Mouse (Mus musculus): ENCODE data around the gene A830018L16Rik.

Gene A830018L16Rik

GRCm38 (mm10) chr1:11650137-11650536, 236.2 kb downstream of the A830018L16Rik start:
- no peak for DNase-seq (ENCODE audit: low read depth, low spot score)

DNA sequence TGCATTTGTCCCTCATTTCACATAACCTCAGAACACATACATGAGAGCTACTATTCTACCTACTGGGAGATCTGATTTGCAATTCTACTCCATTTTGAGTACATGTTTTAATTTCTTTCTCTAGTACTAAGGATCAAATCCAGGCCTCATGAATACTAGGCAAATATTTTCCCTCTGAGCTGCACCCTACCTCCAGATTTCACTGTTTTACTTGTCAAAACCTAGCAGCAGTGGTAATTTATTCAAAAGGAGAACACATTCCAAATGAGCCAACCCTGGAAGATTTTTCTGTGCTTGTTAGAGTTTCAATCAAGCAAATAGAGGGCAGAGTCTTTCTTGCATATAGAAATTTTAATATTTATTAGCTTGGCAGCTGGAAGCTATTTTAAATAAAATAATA, 238.9 kb downstream of the A830018L16Rik start:
- DNase-seq (ENCODE audit: low read depth, low spot score), result no peak

GRCm38 (mm10) chr1:11657341-11658060, 243.6 kb downstream of the A830018L16Rik start:
- DNase-seq (ENCODE audit: low read depth, low spot score), result peak; percentile 50

- no peak for DNase-seq (ENCODE audit: low read depth, low spot score)
Observed at GRCm38 (mm10) chr1:11658061-11658625, 244.2 kb downstream of the A830018L16Rik start.

DNA sequence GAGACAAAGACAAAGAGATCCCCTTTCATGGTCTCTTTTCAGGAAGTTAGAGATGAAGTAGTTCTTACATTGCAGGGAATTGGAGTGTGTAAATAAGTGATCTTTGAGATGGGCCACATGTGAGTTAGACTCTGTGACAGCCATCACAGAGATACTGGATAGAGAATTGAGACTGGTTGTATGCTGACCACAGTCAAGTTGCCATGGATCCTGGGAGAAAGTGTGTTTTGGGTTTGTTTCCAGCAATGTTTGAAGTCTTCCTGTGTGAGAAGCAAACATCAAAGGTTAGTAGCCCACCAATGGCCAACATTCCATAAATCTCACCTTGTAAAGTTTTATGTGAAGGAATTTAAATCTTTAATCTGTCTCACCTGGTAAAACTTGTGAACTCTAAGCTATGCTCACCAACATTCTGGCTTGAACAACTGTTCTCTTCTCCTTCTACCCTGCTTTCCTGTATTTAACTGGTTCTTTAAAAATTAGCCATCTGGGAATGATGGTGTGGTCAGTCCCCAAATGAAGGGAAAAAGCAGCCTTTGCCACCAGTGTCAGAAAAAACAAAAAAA, 330.9 kb downstream of the A830018L16Rik start:
- no peak for DNase-seq (ENCODE audit: low read depth, low spot score)

DNA sequence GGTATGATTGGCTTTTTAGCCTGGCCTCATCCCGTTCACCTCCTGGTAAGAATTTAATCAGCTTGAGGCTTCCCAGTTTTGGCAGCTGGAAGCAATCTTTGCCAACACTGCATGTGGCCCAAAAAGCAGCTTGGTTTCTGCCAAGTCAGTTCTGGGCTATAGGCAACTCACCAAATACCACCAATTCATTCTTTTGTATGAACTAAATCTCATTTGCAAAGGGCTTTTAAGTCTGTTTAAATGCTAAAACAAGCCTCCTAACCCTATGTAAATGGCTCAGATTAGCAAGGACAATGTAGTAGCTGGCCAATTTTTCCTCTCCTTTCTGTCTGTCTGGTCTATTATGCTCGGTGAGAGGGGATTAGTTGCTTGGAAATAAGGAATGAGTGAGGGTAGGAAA, 334.5 kb downstream of the A830018L16Rik start:
- DNase-seq (ENCODE audit: low read depth, low spot score), result no peak

- DNase-seq (ENCODE audit: low read depth, low spot score), result no peak
Observed at GRCm38 (mm10) chr1:11750065-11750464, 336.2 kb downstream of the A830018L16Rik start.

GRCm38 (mm10) chr1:11750607-11751006, 336.7 kb downstream of the A830018L16Rik start:
- no peak for DNase-seq (ENCODE audit: low read depth, low spot score)

DNA sequence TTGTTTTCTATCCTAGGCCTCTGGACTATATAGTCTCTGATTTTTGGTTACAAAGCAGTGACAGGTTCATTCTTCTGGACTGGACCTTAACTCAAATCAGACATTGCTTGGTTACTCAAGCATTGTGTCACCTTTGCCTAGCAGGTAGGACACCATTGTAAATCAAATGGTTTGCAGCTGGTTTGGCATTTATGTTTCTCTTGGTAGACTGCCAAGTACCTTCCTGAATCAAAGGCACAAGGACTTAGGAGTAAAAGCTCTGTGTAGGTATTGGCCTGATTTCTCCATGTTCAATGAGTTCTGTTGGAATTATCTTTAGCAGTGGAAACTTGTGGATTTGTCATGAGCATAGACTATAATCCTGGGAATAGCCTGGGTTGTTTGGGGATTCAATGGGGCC, 338.1 kb downstream of the A830018L16Rik start:
- DNase-seq (ENCODE audit: low read depth, low spot score), result no peak

DNA sequence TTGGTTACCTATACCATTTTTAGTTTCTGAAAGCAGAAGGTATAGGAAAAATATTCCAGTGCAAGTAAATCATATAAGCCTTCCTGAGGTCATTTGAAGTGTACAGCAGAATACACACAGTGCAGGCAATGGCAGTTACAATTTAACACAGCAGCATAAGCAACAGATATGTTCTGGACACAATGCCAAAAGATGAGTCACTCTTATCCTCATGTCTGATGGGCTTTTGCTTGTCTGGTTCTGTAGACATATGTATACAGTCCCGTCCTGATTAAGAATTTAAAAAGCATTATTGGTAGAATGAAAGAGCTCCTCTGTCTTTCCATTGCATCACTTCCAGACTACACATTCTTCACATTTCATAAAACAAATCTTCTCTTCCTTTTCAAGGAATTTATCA, 374.4 kb downstream of the A830018L16Rik start:
- DNase-seq (ENCODE audit: low read depth, low spot score), result no peak

- DNase-seq (ENCODE audit: low read depth, low spot score), result no peak
Observed at GRCm38 (mm10) chr1:11792820-11793219, 378.9 kb downstream of the A830018L16Rik start.

DNA sequence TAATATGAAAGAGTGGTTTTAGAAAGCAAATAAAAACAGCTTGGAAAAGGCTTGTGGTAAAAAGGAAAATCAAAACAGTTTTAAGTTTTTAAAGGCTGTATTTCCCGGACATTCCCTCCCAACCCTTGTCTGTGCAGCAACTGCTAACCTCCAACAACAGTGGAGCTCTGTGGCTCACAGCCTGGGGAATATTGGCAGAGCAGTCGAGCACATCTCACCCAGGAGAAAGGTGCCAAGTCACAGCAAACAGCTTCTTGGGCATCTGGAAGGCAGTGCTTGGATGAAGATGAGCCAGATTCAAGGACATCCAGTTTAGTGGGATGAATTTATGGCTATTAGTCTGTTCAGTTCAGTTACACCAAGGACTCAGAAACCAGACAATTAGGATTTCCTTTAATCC, 381.8 kb downstream of the A830018L16Rik start:
- no peak for DNase-seq (ENCODE audit: low read depth, low spot score)

DNA sequence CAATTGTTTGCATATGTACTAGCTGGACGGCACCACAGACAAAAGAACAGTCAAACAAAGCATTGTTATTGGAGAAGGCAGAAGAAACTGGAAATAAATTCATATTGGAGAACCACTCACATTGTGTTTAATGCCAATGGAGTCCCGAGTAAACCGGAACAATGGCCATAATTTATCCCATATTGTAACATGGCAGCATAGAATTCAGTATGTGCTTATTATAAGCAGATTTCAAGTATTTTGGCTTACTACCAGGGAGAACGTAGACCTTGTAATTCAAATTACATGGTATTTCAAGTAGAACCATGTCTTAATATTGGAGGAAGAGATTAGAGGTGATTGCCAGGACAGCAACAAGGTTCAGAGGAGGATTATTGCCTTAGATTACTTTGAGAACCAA, 458.9 kb downstream of the A830018L16Rik start:
- no peak for DNase-seq (ENCODE audit: low read depth, low spot score)

GRCm38 (mm10) chr1:11873573-11873972, 459.7 kb downstream of the A830018L16Rik start:
- no peak for DNase-seq (ENCODE audit: low read depth, low spot score)

DNA sequence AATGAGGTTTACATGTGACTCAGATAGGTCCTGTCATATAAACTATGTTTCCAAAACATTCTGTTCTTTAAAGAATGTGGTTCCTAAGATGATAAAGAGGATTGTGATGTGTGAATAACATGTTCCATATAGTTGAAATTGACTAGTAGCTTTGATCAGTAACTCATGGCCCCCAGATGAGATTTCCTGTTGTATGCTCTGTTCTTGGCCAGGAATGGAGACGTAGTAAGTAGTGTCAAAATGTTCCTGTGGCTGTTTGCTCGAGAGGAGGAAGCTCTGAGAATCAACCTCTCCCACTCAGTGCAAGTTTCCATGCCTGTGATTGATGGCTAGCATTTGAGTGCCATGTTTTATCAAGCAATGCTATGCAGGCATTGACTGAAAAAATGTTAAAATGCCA, 467.8 kb downstream of the A830018L16Rik start:
- no peak for DNase-seq (ENCODE audit: low read depth, low spot score)

DNA sequence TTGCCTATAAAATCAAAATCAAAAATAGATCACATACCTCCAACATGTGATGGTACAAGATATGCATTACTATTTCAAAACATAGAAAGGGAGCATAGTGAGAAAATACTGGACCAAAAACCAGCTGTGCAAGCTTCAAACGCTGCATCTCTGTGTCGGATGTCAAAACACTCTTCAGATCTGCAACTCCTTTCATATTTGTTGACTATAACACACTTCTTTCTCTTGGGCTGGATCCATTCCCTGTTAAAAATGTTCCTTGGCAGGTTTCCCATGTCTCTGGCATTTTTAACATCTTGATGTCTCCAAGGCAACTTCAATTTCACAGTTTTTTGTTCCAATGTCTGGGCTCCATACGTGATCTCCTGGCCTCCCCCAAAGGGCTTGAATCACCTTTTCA, 481.8 kb downstream of the A830018L16Rik start:
- no peak for DNase-seq (ENCODE audit: low read depth, low spot score)

DNA sequence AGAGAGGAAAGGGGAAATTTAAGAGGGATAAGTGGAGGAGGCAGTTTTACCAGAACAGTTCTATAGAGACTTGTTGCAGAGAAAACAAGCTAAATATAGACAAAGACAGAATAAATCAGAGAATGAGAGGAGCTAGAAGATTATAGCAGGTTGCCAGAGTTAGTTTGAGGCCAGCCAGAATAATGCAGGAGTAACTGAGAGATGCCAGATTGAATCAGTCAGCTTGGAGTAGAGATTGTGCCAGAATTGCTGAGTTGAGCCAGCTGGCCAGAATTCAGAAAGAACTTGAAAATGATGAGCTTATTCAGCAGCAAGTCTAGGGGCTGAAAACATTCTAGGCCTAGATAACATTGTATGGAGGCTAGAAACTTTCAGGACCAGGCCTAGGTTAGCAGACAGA, 502.0 kb downstream of the A830018L16Rik start:
- no peak for DNase-seq (ENCODE audit: low read depth, low spot score)

GRCm38 (mm10) chr1:11936984-11937383, 523.1 kb downstream of the A830018L16Rik start:
- DNase-seq (ENCODE audit: low read depth, low spot score), result no peak

- no peak for DNase-seq (ENCODE audit: low read depth, low spot score)
Observed at GRCm38 (mm10) chr1:11959421-11960206, 545.7 kb downstream of the A830018L16Rik start.

- no peak for DNase-seq (ENCODE audit: low read depth, low spot score)
Observed at GRCm38 (mm10) chr1:11982590-11983136, 568.8 kb downstream of the A830018L16Rik start.

DNA sequence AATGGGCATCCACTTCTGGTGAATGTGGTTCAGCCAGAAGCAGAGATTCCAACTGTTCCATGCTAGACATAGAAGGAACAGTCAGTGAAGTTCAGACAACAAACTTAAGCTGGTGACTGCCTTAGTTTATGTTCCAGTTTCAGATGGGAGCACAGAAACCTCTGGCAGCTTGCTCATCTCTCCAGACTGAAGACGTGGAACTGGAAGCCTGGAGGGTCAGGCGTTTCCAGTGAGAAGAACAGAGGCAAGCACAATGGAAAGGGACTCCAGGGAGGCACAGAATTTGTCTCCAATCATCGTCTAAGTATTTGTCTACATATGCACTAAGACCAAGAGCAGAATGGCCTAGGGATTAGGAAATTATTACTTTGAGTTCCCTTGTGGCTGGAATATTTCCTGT, 576.1 kb downstream of the A830018L16Rik start:
- DNase-seq (ENCODE audit: low read depth, low spot score), result no peak

GRCm38 (mm10) chr1:11996297-11996878, 582.5 kb downstream of the A830018L16Rik start:
- no peak for DNase-seq (ENCODE audit: low read depth, low spot score)
